Mouse (Mus musculus) MEL (cell line): Measurements from ENCODE around the gene Arhgap19. TPM values are rescaled to one million over a fixed set of nuclear protein-coding genes. Genes with fewer than 3 reads are reported as not detected.

ENCODE experiments used
- DNase-seq: peaks from one replicate; pipeline ENCODE4 v3.0.0; 2011; ENCODE audit warnings: low read depth, low spot score
- H3K27ac ChIP-seq: 2 replicates; pipeline ENCODE4 v1.5.1; 2012; ENCODE audit warnings: low read depth, mild to moderate bottlenecking, control low read depth, low read length, moderate library complexity; ENCODE audit not compliant: control insufficient read depth
- H3K27me3 ChIP-seq, 2 experiments: fragments of 150-350 bp in 1 of 2; sonication (generic) in 1 of 2; 2 replicates each; pipeline ENCODE4 v1.6.1; 2012; ENCODE audit warnings: low read length in 2 of 2, mild to moderate bottlenecking in 2 of 2, improper control_type of control experiment in 1 of 2, moderate library complexity in 1 of 2; ENCODE audit not compliant: insufficient read depth in 2 of 2, control insufficient read depth in 1 of 2
- H3K36me3 ChIP-seq, 2 experiments: 2 replicates each; pipeline ENCODE4 v1.6.1; 2012 to 2014; ENCODE audit warnings: low read length in 2 of 2, improper control_type of control experiment in 1 of 2, inconsistent platforms in 1 of 2, mild to moderate bottlenecking in 1 of 2; ENCODE audit not compliant: insufficient read depth in 2 of 2, control insufficient read depth in 1 of 2
- H3K4me1 ChIP-seq, 2 experiments: fragments of 150-350 bp in 1 of 2; sonication (generic) in 1 of 2; 2 replicates each; pipeline ENCODE4 v1.6.1; 2012; ENCODE audit warnings: low read length in 2 of 2, improper control_type of control experiment in 1 of 2, mild to moderate bottlenecking in 1 of 2; ENCODE audit not compliant: insufficient read depth in 2 of 2, control insufficient read depth in 1 of 2
- H3K4me3 ChIP-seq, 2 experiments: fragments of 150-350 bp in 1 of 2; sonication (generic) in 1 of 2; 2 replicates each; pipeline ENCODE4 v1.5.1; 2012; ENCODE audit warnings: low read depth in 2 of 2, low read length in 2 of 2, mild to moderate bottlenecking in 2 of 2, moderate library complexity in 2 of 2, control low read depth in 1 of 2, improper control_type of control experiment in 1 of 2; ENCODE audit not compliant: control insufficient read depth in 1 of 2, insufficient read depth in 1 of 2
- H3K79me2 ChIP-seq: 2 replicates; pipeline ENCODE4 v1.6.1; 2012; ENCODE audit warnings: mild to moderate bottlenecking, low read length, moderate library complexity; ENCODE audit not compliant: control insufficient read depth, poor library complexity, insufficient read depth
- H3K9ac ChIP-seq: 2 replicates; pipeline ENCODE4 v1.6.1; 2012; ENCODE audit warnings: low read depth, mild to moderate bottlenecking, control low read depth, low read length, moderate library complexity; ENCODE audit not compliant: control insufficient read depth, poor library complexity, severe bottlenecking
- H3K9me3 ChIP-seq: fragments of 150-350 bp; sonication (generic); replicated peaks from 2 replicates; pipeline ENCODE4 v1.6.1; 2012; ENCODE audit warnings: mild to moderate bottlenecking, low read length, improper control_type of control experiment, moderate library complexity; ENCODE audit not compliant: insufficient read depth
- E2F4 ChIP-seq: IDR thresholded peaks from 2 replicates; pipeline ENCODE4 v1.6.1; 2011; ENCODE audit warnings: low read depth, low read length, improper control_type of control experiment, borderline replicate concordance
- EP300 ChIP-seq, 2 experiments: IDR thresholded peaks; 2 replicates each; pipeline ENCODE4 v1.6.1; 2011; ENCODE audit warnings: improper control_type of control experiment in 2 of 2, low read length in 2 of 2, low read depth in 1 of 2, mild to moderate bottlenecking in 1 of 2
- ETS1 ChIP-seq: IDR thresholded peaks from 2 replicates; pipeline ENCODE4 v1.6.1; 2012; ENCODE audit warnings: low read depth, mild to moderate bottlenecking, inconsistent platforms, low read length, improper control_type of control experiment, moderate library complexity
- GABPA ChIP-seq: IDR thresholded peaks from 2 replicates; pipeline ENCODE4 v1.6.1; 2012; ENCODE audit warnings: low read depth, mild to moderate bottlenecking, inconsistent platforms, low read length, improper control_type of control experiment, moderate library complexity
- JUND ChIP-seq: IDR thresholded peaks from 2 replicates; pipeline ENCODE4 v1.6.1; 2011; ENCODE audit warnings: low read depth, mild to moderate bottlenecking, improper control_type of control experiment, low read length
- KAT2A ChIP-seq: conservative IDR thresholded peaks from 2 replicates; pipeline ENCODE4 v1.6.1; 2012; ENCODE audit warnings: low read depth, low read length, improper control_type of control experiment, inconsistent platforms
- MAFK ChIP-seq: IDR thresholded peaks from 2 replicates; pipeline ENCODE4 v1.6.1; 2011; ENCODE audit warnings: low read depth, mild to moderate bottlenecking, low read length, improper control_type of control experiment, borderline replicate concordance
- MAX ChIP-seq: IDR thresholded peaks from 2 replicates; pipeline ENCODE4 v1.6.1; 2011; ENCODE audit warnings: low read length, improper control_type of control experiment
- MAZ ChIP-seq: IDR thresholded peaks from 2 replicates; pipeline ENCODE4 v1.6.1; 2012; ENCODE audit warnings: low read depth, mild to moderate bottlenecking, inconsistent platforms, low read length, improper control_type of control experiment
- MXI1 ChIP-seq: IDR thresholded peaks from 2 replicates; pipeline ENCODE4 v1.6.1; 2011; ENCODE audit warnings: mild to moderate bottlenecking, low read depth, low read length, improper control_type of control experiment
- NELFE ChIP-seq: IDR thresholded peaks from 2 replicates; pipeline ENCODE4 v1.6.1; 2011; ENCODE audit warnings: low read depth, low read length, improper control_type of control experiment
- NRF1 ChIP-seq: IDR thresholded peaks from 2 replicates; pipeline ENCODE4 v1.6.1; 2014; ENCODE audit warnings: low read depth, mild to moderate bottlenecking, inconsistent platforms, low read length, improper control_type of control experiment, moderate library complexity; ENCODE audit not compliant: poor library complexity, insufficient read depth, severe bottlenecking
- RAD21 ChIP-seq: IDR thresholded peaks from 2 replicates; pipeline ENCODE4 v1.6.1; 2011; ENCODE audit warnings: mild to moderate bottlenecking, low read depth, low read length, improper control_type of control experiment
- SIN3A ChIP-seq: IDR thresholded peaks from 2 replicates; pipeline ENCODE4 v1.6.1; 2012; ENCODE audit warnings: low read length, improper control_type of control experiment, inconsistent platforms
- TAL1 ChIP-seq: IDR thresholded peaks from 2 replicates; pipeline ENCODE4 v1.6.1; 2012; ENCODE audit warnings: mild to moderate bottlenecking, inconsistent platforms, low read length, moderate library complexity, mixed read lengths
- TBP ChIP-seq: IDR thresholded peaks from 2 replicates; pipeline ENCODE4 v1.8.0; 2011; ENCODE audit warnings: low read depth, low read length, improper control_type of control experiment
- TCF12 ChIP-seq: IDR thresholded peaks from 2 replicates; pipeline ENCODE4 v1.6.1; 2014; ENCODE audit warnings: low read depth, mild to moderate bottlenecking, inconsistent platforms, low read length, improper control_type of control experiment, moderate library complexity
- USF2 ChIP-seq, 2 experiments: IDR thresholded peaks; 2 replicates each; pipeline ENCODE4 v1.6.1; 2011 to 2012; ENCODE audit warnings: improper control_type of control experiment in 2 of 2, low read length in 2 of 2, borderline replicate concordance in 1 of 2, inconsistent platforms in 1 of 2, low read depth in 1 of 2, mild to moderate bottlenecking in 1 of 2; ENCODE audit not compliant: insufficient read depth in 1 of 2
- ZC3H11A ChIP-seq: IDR thresholded peaks from 2 replicates; pipeline ENCODE4 v1.6.1; 2012; ENCODE audit warnings: low read depth, mild to moderate bottlenecking, inconsistent platforms, low read length, improper control_type of control experiment
- ZKSCAN1 ChIP-seq: IDR thresholded peaks from 2 replicates; pipeline ENCODE4 v1.6.1; 2012; ENCODE audit warnings: low read depth, mild to moderate bottlenecking, inconsistent platforms, low read length, improper control_type of control experiment, moderate library complexity
- ZMIZ1 ChIP-seq: IDR thresholded peaks from 2 replicates; pipeline ENCODE4 v1.6.1; 2012; ENCODE audit warnings: low read depth, mild to moderate bottlenecking, inconsistent platforms, low read length, improper control_type of control experiment, moderate library complexity
- polyA plus RNA-seq, 2 experiments: library from polyadenylated mRNA; stranded (reverse) in 1 of 2; unstranded in 1 of 2; fragments of >175 nt in 1 of 2; fragments of >200 nt in 1 of 2; gene quantifications; 2 replicates each; pipeline versions ENCODE4 v1.2.1 to v1.2.4; 2012; ENCODE audit warnings: low replicate concordance in 2 of 2, low read depth in 1 of 2; ENCODE audit not compliant: insufficient read length in 2 of 2, insufficient read depth in 1 of 2, missing spikeins in 1 of 2
- total RNA-seq: library from RNA; depleted of rRNA; stranded (reverse); fragments of 300-350 nt; gene quantifications from 2 replicates; pipeline ENCODE4 v1.2.3, GENCODE M21; 2012

Gene Arhgap19
- total and polyA plus RNA-seq, 3 experiments: 47.5 to 67.9 TPM; not detected in 1

DNA sequence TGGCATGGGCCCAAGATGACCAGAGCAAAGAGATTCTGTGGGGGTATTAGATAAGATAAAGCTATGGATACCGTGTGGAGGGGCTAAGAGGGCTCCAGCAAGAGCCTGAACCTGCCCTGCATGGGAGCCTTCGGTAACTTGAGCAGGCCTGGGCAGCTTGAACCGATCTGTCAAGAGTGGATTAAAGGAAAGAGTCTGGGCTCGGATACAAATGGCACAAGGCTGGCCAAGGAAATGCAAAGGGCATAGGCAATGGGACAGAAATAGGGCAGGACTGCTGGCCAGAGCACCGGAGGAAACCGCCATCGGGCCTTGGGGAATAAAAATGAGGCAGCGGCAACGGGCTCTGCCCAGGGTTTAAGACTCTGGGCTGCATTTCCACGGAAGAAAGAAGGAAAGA lies 15.5 kb upstream of the Arhgap19 start:
- Histone ChIP-seq H3K27ac (no peak overlapping the region), H3K9me3 (no peaks in the 10 kb centered on the region), H3K36me3 (peaks cover 0 to 10% of the 10 kb centered on the region in 2 experiments; a peak in 2 of 4 replicates), H3K4me3 (no peak overlapping the region)
- TF ChIP-seq SIN3A (no peak), MAX (no peak), NELFE (no peak), KAT2A (no peak), EP300 (IDR thresholded peaks at IDR 0.05; ENCODE audit: low read depth in 1 of 2, low read length in 2 of 2) (no peak), ZC3H11A (no peak), MAFK (no peak), GABPA (no peak), MXI1 (no peak), TAL1 (no peak), MAZ (no peak), E2F4 (no peak), JUND (no peak), TBP (no peak), TCF12 (no peak)
- TF ChIP-seq, all 39 proteins: peak for 0
- DNase-seq: no peak
- Histone ChIP-seq H3K4me1 (peaks cover 7 to 22% of the 10 kb centered on the region in 2 experiments), H3K79me2 (no peaks in the 10 kb centered on the region), H3K9ac (no peak overlapping the region), H3K27me3 (no peaks in the 10 kb centered on the region)

DNA sequence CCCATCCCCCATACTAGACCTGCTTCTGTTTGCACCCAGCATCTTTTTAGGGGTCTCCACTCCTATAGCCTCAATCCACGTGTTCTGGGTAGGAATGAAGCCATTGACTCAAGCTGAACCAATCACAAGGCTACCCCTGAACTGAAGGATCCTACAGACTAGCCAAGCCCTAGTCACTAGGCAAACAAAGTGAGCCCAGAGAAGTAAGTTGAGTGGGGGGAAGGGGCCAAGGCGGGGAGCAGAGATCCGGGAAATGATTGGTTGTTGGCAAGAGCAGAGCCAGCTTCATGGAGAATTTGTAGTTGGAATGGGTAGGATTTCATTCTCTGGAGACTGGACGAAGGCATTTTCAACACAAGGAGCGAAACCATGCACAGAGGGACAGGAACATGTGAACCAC lies 15.1 kb upstream of the Arhgap19 start:
- no peak for TF ChIP-seq ZKSCAN1
- TF ChIP-seq TAL1: no peak
- no peak for TF ChIP-seq MXI1
- no peak for TF ChIP-seq USF2 (IDR thresholded peaks at IDR 0.05; ENCODE audit: borderline replicate concordance in 1 of 2, insufficient read depth in 1 of 2, low read depth in 1 of 2, low read length in 2 of 2)
- no peak for TF ChIP-seq MAX
- TF ChIP-seq RAD21: no peak
- TF ChIP-seq ZMIZ1: no peak
- TF ChIP-seq ETS1: no peak
- no peak for TF ChIP-seq SIN3A
- no peak for TF ChIP-seq TBP
- no peak for TF ChIP-seq GABPA
- no peak for TF ChIP-seq NRF1
- no peak overlapping the region for H3K9ac ChIP-seq
- no peak overlapping the region for H3K27ac ChIP-seq
- H3K79me2 ChIP-seq: no peaks in the 10 kb centered on the region
- H3K9me3 ChIP-seq: no peaks in the 10 kb centered on the region
- H3K4me1 ChIP-seq: peaks cover 7 to 22% of the 10 kb centered on the region in 2 experiments
- H3K36me3 ChIP-seq: peaks cover 0 to 10% of the 10 kb centered on the region in 2 experiments; a peak in 2 of 4 replicates
- H3K27me3 ChIP-seq: no peaks in the 10 kb centered on the region
- H3K4me3 ChIP-seq: no peak overlapping the region
- DNase-seq: no peak
